Mouse (Mus musculus) embryonic fibroblast, embryonic 13.5 days (primary cell): Measurements from ENCODE around the gene Ppp1r9a. TPM values are rescaled to one million over a fixed set of nuclear protein-coding genes. Genes with fewer than 3 reads are reported as not detected.

Source experiments
- H3K27ac ChIP-seq: 2 replicates; pipeline ENCODE4 v1.5.1; 2012; ENCODE audit warnings: low read length, control low read depth, inconsistent platforms; ENCODE audit not compliant: insufficient read depth
- H3K4me1 ChIP-seq: 2 replicates; pipeline ENCODE4 v1.6.1; 2011; ENCODE audit warnings: low read length; ENCODE audit not compliant: control insufficient read depth, insufficient read depth
- H3K4me3 ChIP-seq: 2 replicates; pipeline ENCODE4 v1.5.1; 2011; ENCODE audit warnings: mild to moderate bottlenecking, control low read depth, low read length; ENCODE audit not compliant: insufficient read depth
- CTCF ChIP-seq: IDR thresholded peaks from 2 replicates; pipeline ENCODE4 v1.5.1; 2011; ENCODE audit warnings: mild to moderate bottlenecking, control low read depth, low read length, moderate library complexity, borderline replicate concordance; ENCODE audit not compliant: insufficient read depth
- POLR2A ChIP-seq: IDR thresholded peaks from 2 replicates; pipeline ENCODE4 v1.6.1; 2011; ENCODE audit warnings: low read depth, mild to moderate bottlenecking, control low read depth, low read length, moderate library complexity
- polyA plus RNA-seq: library from polyadenylated mRNA; stranded (reverse); fragments of >200 nt; gene quantifications from 2 replicates; pipeline ENCODE4 v1.2.4, GENCODE M21; 2011; ENCODE audit warnings: low read depth; ENCODE audit not compliant: missing spikeins, insufficient read length

Ppp1r9a gene
- polyA plus RNA-seq, 1 experiment, result 4.0 TPM

- no peak overlapping the region for H3K4me3 ChIP-seq
- TF ChIP-seq POLR2A, result no peak
- TF ChIP-seq CTCF, result no peak
- no peaks in the 10 kb centered on the region for H3K4me1 ChIP-seq
- H3K27ac ChIP-seq, result no peak overlapping the region
These were observed 260.9 kb downstream of the Ppp1r9a start for GRCm38 (mm10) chr6:5163507-5164144.

GRCm38 (mm10) chr6:5164855-5165254 lies 262.1 kb downstream of the Ppp1r9a start:
- Histone ChIP-seq H3K27ac (no peak overlapping the region), H3K4me3 (no peak overlapping the region), H3K4me1 (no peaks in the 10 kb centered on the region)
- TF ChIP-seq POLR2A (no peak), CTCF (no peak)

GRCm38 (mm10) chr6:5167051-5167677 lies 264.4 kb downstream of the Ppp1r9a start:
- Histone ChIP-seq H3K4me1 (no peaks in the 10 kb centered on the region), H3K4me3 (no peak overlapping the region), H3K27ac (no peak overlapping the region)
- no peak for TF ChIP-seq CTCF
- no peak for TF ChIP-seq POLR2A

- no peaks in the 10 kb centered on the region for H3K4me1 ChIP-seq
- TF ChIP-seq POLR2A, result no peak
- TF ChIP-seq CTCF, result no peak
These were observed 265.4 kb downstream of the Ppp1r9a start for GRCm38 (mm10) chr6:5168158-5168557.

GRCm38 (mm10) chr6:5171418-5171817 lies 268.7 kb downstream of the Ppp1r9a start:
- Histone ChIP-seq H3K27ac (no peak overlapping the region), H3K4me1 (no peaks in the 10 kb centered on the region), H3K4me3 (no peak overlapping the region)
- TF ChIP-seq POLR2A, result no peak
- TF ChIP-seq CTCF, result no peak

More at GRCm38 (mm10) chr6:5168158-5168557, 265.4 kb downstream of the Ppp1r9a start:
- Histone ChIP-seq H3K4me3 (no peak overlapping the region), H3K27ac (no peak overlapping the region)

- TF ChIP-seq POLR2A (no peak), CTCF (no peak)
- H3K4me1 ChIP-seq, result no peaks in the 10 kb centered on the region
- no peak overlapping the region for H3K27ac ChIP-seq
- H3K4me3 ChIP-seq, result no peak overlapping the region
These were observed 269.9 kb downstream of the Ppp1r9a start for GRCm38 (mm10) chr6:5172571-5172970.

- no peak for TF ChIP-seq POLR2A
- no peak for TF ChIP-seq CTCF
- H3K4me1 ChIP-seq, result peaks cover 5% of the 10 kb centered on the region; the same call in 1 of the 2 replicates
These were observed 271.6 kb downstream of the Ppp1r9a start for GRCm38 (mm10) chr6:5174179-5174812.

GRCm38 (mm10) chr6:5177967-5178891 lies 275.5 kb downstream of the Ppp1r9a start:
- no peak overlapping the region for H3K4me3 ChIP-seq
- peaks cover 11% of the 10 kb centered on the region for H3K4me1 ChIP-seq
- H3K27ac ChIP-seq, result no peak overlapping the region
- TF ChIP-seq POLR2A (no peak), CTCF (no peak)

More at GRCm38 (mm10) chr6:5174179-5174812, 271.6 kb downstream of the Ppp1r9a start:
- no peak overlapping the region for H3K4me3 ChIP-seq
- no peak overlapping the region for H3K27ac ChIP-seq

- TF ChIP-seq POLR2A, result no peak
- no peak for TF ChIP-seq CTCF
- H3K4me3 ChIP-seq, result no peak overlapping the region
- H3K27ac ChIP-seq, result no peak overlapping the region
- peaks cover 11% of the 10 kb centered on the region for H3K4me1 ChIP-seq
These were observed 276.5 kb downstream of the Ppp1r9a start for GRCm38 (mm10) chr6:5179189-5179588.

GRCm38 (mm10) chr6:5180645-5181044 lies 277.9 kb downstream of the Ppp1r9a start:
- no peak overlapping the region for H3K27ac ChIP-seq
- peaks cover 11% of the 10 kb centered on the region for H3K4me1 ChIP-seq
- TF ChIP-seq POLR2A, result no peak
- TF ChIP-seq CTCF, result no peak
- H3K4me3 ChIP-seq, result no peak overlapping the region
